Mouse (Mus musculus): ENCODE measurements around the gene Amotl1.

Amotl1 gene

GRCm38 (mm10) chr9:14641310-14642067 lies 3.4 kb downstream of the Amotl1 start:
- DNase-seq: peak; percentile 64

- no peak for DNase-seq
Measured at GRCm38 (mm10) chr9:14636244-14636643, 8.6 kb downstream of the Amotl1 start.

- no peak for DNase-seq
Measured at GRCm38 (mm10) chr9:14635551-14635950, 9.3 kb downstream of the Amotl1 start.

GRCm38 (mm10) chr9:14634155-14634554 lies 10.7 kb downstream of the Amotl1 start:
- no peak for DNase-seq

GRCm38 (mm10) chr9:14632365-14633163 lies 12.3 kb downstream of the Amotl1 start:
- no peak for DNase-seq

- DNase-seq: no peak
Measured at GRCm38 (mm10) chr9:14631729-14632128, 13.1 kb downstream of the Amotl1 start.

- no peak for DNase-seq
Measured at GRCm38 (mm10) chr9:14627525-14627924, 17.3 kb downstream of the Amotl1 start.

GRCm38 (mm10) chr9:14625961-14626360 lies 18.9 kb downstream of the Amotl1 start:
- no peak for DNase-seq

GRCm38 (mm10) chr9:14625024-14625423 lies 19.8 kb downstream of the Amotl1 start:
- DNase-seq: peak; percentile 75

- DNase-seq: peak; percentile 59
Measured at GRCm38 (mm10) chr9:14623928-14624327, 20.9 kb downstream of the Amotl1 start.

GRCm38 (mm10) chr9:14623250-14623649 lies 21.6 kb downstream of the Amotl1 start:
- no peak for DNase-seq

- DNase-seq: no peak
Measured at GRCm38 (mm10) chr9:14622848-14623247, 22.0 kb downstream of the Amotl1 start.

GRCm38 (mm10) chr9:14620107-14620506 lies 24.7 kb downstream of the Amotl1 start:
- no peak for DNase-seq

- DNase-seq: peak; percentile 85
Measured at GRCm38 (mm10) chr9:14614931-14615880, 29.6 kb downstream of the Amotl1 start.

GRCm38 (mm10) chr9:14614205-14614930 lies 30.5 kb downstream of the Amotl1 start:
- DNase-seq: peak; percentile 64

GRCm38 (mm10) chr9:14613308-14614204 lies 31.3 kb downstream of the Amotl1 start:
- DNase-seq: no peak

- no peak for DNase-seq
Measured at GRCm38 (mm10) chr9:14612588-14612987, 32.3 kb downstream of the Amotl1 start.

GRCm38 (mm10) chr9:14608521-14608920 lies 36.3 kb downstream of the Amotl1 start:
- DNase-seq: peak; percentile 58

GRCm38 (mm10) chr9:14607464-14607863 lies 37.4 kb downstream of the Amotl1 start:
- DNase-seq: no peak

- no peak for DNase-seq
Measured at GRCm38 (mm10) chr9:14605992-14606391, 38.9 kb downstream of the Amotl1 start.

- no peak for DNase-seq
Measured at GRCm38 (mm10) chr9:14604363-14604762, 40.5 kb downstream of the Amotl1 start.
